Mouse (Mus musculus): ENCODE measurements around the gene Wfikkn1.
"Not testable (repeated sequence)": the region's sequence is repeated elsewhere in the genome, so short reads cannot be mapped to it uniquely, and the experiment has no call there.

The Wfikkn1 gene

GRCm38 (mm10) chr17:25885636-25886035 lies 5.0 kb upstream of the Wfikkn1 start:
- in situ Hi-C loops (cut with MseI, MboI), result no loop called here

- in situ Hi-C loops (cut with MseI, MboI), result no loop called here
Observed at GRCm38 (mm10) chr17:25883824-25884223, 3.2 kb upstream of the Wfikkn1 start.

GRCm38 (mm10) chr17:25883268-25883667 lies 2.6 kb upstream of the Wfikkn1 start:
- in situ Hi-C loops (cut with MseI, MboI), result no loop called here

DNA sequence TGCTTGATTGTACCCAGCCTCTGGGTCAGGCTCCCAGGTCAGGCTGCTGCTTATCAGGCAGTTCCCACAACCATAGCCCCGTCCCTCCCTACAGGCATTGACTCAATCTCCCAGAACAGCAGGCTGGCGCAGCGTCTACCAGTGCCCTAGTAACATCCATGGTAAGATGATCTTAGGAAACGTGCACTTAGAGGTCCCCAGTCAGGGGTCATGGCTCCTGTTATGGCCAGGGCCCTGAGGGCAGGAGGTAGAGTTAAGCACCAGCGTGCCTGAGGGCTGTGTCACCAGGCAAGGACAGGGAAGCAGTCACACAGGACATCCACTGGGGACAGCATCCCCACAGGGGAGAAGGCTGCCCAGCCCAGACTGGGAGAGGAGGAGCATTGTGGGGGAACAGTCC lies 1.6 kb upstream of the Wfikkn1 start:
- in situ Hi-C loops (cut with MseI, MboI), result no loop called here

- in situ Hi-C loops (cut with MseI, MboI), result no loop called here
Observed at GRCm38 (mm10) chr17:25881691-25882090, 1.0 kb upstream of the Wfikkn1 start.

DNA sequence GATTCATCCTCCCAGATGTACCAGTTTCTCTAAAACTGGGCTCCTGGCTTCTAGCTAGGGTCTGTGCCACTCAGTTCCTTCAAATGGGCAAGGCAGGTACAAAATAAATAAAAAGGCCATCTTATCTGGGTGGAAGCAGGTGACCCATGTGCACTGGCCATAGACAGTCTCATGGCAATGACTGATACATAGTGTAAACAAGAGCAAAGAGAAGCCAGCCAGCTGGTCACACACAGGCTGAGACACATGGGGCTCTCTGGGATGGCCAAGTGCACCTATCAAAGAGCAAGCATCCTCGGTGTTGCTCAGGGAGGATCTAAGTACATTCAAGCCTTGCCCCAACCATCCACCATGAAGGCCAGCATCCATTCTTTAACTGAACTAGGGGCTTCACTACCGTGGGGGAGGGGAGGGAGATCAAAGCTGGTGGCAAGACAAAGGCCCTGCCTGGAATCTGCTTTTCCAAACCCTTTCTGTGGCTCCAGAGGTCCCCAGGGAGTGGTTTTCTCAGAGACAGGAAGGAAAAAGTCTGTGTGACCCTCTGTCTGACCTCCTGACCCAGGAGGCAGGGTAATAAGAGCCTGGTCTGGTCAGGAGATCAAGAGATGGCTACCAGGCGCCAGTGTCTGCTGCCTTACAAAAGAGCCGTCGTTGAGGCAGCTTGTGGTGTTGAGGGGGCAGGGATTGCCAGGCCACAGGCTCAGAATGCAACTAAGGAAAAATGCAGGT lies 419 bp upstream of the Wfikkn1 start:
- in situ Hi-C loops (cut with MseI, MboI), result no loop called here

DNA sequence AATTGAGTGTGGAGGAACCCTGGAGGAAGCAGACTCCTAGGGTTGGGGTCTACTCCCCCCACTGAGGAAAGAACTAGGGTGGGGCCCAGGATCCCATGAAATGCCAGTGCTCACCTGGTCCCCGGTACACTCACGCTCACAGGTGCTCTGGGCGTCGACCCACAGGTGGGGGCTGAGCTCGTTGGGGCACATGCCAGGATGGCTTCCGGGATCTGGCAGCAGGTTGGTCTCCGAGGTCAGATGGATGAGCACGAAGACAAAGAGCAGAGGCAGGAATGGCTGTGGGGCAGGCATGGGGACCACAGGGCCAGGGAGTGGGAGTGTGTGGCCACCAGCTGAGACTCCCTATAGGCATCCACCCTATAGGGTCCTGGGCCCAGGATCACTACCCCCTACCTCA lies 908 bp downstream of the Wfikkn1 start:
- in situ Hi-C loops (cut with MseI, MboI), result no loop called here

- in situ Hi-C loops (cut with MseI, MboI), result no loop called here
Observed at GRCm38 (mm10) chr17:25879261-25879660, 1.4 kb downstream of the Wfikkn1 start.

DNA sequence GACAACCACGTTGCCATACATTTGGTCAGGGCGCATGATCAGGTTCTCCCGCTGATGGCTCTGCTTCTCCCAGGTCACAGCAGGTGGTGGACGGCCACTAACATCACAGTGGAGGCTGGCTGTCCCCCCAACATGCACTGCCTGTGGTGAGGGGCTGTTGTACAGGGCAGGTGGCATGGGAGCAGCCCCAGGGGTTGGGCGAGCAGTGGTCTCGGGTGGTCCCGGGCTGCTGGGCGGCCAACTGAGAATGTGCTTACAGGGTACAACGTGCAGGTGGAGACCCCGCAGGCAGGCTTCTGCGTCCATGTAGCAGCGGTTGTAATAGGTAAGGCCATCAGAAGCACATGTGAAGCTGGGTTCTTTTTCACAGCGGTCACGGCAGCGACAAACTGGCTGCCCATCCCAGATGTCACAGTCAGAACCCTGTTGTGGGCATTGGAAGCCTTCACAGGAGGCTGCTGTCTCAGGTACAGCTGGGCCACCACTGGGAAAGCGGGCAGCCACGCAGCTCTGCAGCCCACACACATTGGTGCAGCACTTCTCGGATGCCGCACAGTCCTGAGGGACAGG lies 2.0 kb downstream of the Wfikkn1 start:
- in situ Hi-C loops (cut with MseI, MboI), result no loop called here

GRCm38 (mm10) chr17:25877741-25878610 lies 2.7 kb downstream of the Wfikkn1 start:
- in situ Hi-C loops (cut with MseI, MboI), result no loop called here

- in situ Hi-C loops (cut with MseI, MboI), result no loop called here
Observed at GRCm38 (mm10) chr17:25877025-25877424, 3.6 kb downstream of the Wfikkn1 start.

GRCm38 (mm10) chr17:25876347-25876915 lies 4.2 kb downstream of the Wfikkn1 start:
- in situ Hi-C loops (cut with MseI, MboI), result no loop called here

DNA sequence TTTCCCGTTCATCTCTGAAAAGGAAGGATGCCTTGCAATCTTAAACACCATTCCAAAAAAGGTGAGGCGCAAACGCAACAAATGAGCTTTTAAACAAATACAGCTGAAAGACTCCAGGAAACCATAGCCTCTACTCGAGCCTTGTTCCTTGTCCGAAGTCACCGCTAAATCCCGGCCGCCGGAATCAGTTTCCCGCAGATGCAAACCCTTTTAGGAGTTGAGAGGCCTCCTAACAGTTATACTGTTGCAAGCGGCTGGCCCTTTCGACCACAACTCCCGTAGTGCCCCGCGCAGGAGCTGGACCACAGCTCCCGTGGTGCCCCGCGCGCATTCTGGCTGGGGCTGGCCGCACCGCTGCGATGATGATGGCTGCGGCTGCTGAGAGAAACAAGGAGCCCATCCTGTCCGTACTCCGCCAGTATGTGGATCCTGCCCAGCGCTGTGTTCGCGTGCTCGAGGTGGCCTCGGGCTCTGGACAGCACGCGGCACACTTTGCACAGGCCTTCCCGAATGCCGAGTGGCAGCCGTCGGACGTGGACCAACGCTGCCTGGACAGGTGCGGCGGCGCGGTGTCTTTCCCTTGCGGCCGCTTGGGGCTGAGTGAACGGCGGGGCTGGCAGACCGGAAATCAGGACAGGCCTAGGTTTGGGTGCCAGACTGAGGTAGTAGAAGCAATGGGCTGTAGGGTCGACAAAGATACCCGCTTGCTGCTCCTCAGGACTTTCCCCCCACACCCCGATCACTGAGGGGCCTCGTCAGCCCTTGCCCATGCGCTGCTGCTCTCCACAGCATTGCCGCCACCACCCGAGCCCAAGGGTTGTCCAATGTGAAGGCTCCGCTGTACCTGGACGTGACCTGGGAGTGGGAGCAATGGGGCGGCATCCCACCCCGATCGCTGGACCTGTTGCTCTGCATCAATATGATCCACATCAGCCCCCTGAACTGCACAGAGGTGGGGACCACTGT lies 5.2 kb downstream of the Wfikkn1 start:
- in situ Hi-C loops (cut with MseI, MboI), result no loop called here

- in situ Hi-C loops (cut with MseI, MboI), result no loop called here
Observed at GRCm38 (mm10) chr17:25874721-25875170, 5.9 kb downstream of the Wfikkn1 start, which contains the start of gene Mettl26. Mettl26 (plus strand) TSS chr17:25875074.

GRCm38 (mm10) chr17:25874148-25874720 lies 6.4 kb downstream of the Wfikkn1 start:
- in situ Hi-C loops (cut with MseI, MboI), result no loop called here

- in situ Hi-C loops (cut with MseI, MboI), result no loop called here
Observed at GRCm38 (mm10) chr17:25873405-25874147, 7.1 kb downstream of the Wfikkn1 start.

GRCm38 (mm10) chr17:25872676-25873075 lies 8.0 kb downstream of the Wfikkn1 start:
- in situ Hi-C loops (cut with MseI, MboI), result no loop called here

DNA sequence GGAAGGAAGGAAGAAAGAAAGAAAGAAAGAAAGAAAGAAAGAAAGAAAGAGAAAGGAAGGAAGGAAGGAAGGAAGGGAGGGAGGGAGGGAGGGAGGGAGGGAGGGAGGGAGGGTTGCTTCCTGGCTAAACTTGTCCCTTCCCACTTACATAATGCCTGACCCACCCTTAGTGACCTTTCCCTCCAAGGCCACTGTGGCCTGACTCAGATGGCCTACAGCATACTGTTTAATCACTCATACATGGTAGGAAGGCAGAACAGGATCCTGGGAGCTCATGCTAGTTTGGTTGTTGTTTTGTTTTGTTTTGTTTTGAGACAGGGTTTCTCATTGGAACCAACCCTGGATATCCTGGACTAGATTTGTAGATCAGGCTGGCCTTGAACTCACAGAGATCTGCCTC lies 9.1 kb downstream of the Wfikkn1 start:
- in situ Hi-C loops (cut with MseI, MboI), result not testable (repeated sequence)

- in situ Hi-C loops (cut with MseI, MboI), result no loop called here
Observed at GRCm38 (mm10) chr17:25869954-25870353, 10.7 kb downstream of the Wfikkn1 start.

DNA sequence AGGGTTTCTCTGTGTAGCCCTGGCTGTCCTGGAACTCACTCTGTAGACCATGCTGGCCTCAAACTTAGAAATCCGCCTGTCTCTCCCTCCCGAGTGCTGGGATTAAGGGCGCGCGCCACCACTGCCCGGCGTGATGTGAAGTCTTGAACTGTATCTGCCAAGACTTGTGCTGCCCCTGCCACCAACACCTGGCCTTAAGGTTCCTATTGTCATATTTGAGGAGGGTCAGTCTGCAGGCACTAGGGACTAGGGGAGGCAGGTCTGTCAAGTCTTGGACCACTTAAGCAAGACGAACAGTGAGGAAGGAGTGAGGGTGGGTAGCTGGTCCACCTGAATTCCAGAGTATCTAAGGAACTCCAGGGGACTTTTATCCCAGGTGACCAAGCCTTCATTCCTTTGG lies 11.2 kb downstream of the Wfikkn1 start:
- in situ Hi-C loops (cut with MseI, MboI), result no loop called here
